Mouse (Mus musculus): ENCODE data around the gene Nme6.
"Not testable (repeated sequence)": the region's sequence is repeated elsewhere in the genome, so short reads cannot be mapped to it uniquely, and the experiment has no call there.

The Nme6 gene

GRCm38 (mm10) chr9:109832391-109833087 lies at the start of gene Nme6:
Nme6 (plus strand) TSS chr9:109832749.
- peak; percentile 94 for DNase-seq (ENCODE audit: low read depth)

- not testable (repeated sequence) for DNase-seq (ENCODE audit: low read depth)
Observed at GRCm38 (mm10) chr9:109790570-109790969, 42.0 kb upstream of the Nme6 start, which contains the start of gene Fbxw27. Fbxw27 (minus strand) TSS chr9:109790670.

DNA sequence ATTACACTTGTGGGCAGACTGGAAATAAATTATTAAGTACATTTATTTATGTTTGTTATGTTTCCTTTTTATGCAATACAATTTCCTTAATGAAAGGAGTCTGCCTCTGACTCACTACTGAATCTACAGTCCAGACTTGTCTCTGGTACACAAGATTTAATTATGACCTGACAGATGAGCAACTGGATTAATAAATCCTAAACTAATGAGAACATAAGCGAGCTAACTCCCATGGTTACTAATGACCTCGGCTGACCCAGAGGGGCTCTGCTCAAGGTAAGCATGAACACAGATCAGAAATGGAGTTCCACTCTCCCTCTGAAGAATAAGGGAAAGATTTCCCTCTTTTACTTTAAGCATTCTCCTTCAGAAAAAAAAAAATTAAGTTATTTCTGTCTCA lies 37.3 kb upstream of the Nme6 start:
- no peak for DNase-seq (ENCODE audit: low read depth)

DNA sequence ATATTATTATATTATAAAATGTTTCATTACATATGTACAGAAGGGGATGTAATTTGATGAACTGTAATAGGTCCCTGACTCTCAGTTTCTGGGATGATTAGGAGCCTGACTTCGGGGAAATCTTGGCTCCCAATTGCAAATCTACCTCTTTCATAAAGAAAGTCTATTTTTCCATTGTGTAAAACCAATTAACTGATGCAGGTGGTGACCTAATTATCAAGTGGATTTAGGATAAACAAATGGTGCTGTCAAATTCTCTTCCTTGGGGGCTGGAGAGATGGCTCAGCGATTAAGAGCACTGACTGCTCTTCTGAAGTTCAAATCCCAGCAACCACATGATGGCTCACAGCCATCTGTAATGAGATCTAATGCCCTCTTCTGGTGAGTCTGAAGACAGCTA lies 36.7 kb upstream of the Nme6 start:
- DNase-seq (ENCODE audit: low read depth) = no peak

DNA sequence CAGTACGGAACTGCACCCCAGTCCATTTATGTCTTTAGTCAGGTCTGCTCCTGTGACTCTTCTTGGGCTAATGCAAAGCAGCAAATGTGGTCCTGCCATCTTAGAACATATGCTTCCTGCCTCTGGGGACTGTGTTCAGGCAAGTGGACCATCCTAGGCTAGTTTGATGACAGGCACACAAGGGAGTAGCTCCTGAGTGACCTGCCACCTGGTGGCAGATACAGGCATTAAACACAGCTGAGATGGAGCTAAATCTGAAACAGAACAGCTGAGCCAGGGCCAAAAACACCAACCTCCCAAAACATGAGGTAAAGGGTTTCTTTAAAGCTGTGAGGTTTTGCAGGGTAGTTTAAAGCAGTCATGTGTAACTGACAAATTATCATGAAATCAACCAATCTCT lies 34.5 kb upstream of the Nme6 start:
- peak; percentile 43 for DNase-seq (ENCODE audit: low read depth)

GRCm38 (mm10) chr9:109805596-109805995 lies 27.0 kb upstream of the Nme6 start:
- not testable (repeated sequence) for DNase-seq (ENCODE audit: low read depth)

- DNase-seq (ENCODE audit: low read depth) = no peak
Observed at GRCm38 (mm10) chr9:109806260-109806659, 26.3 kb upstream of the Nme6 start.

DNA sequence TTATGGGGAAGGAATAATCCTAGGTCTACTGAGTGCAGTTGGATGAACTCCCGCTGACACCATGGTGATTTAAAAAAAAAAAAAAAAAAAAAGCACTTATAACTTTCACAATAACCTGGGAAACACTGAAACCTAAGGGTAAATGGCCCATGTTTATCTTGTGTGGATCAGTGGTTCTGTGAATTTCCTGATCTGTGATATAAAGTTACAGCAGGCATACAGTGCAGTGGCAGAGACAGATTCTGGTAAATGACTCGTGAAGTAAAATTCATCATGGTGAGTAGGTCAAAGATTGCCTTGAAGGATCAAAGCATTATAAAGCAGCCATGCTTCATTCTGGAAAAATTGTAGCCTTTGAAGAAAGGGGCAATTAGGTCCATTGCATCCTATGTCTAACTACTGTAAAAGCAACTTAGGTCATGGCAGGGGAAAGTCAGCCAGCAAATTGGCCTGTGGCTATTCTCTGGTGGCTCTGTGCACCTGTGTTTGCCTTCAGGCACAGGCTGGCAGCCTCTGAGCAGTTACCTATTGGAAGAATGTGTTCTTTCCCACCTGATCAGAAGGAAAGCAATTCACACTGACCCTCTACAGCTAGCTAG lies 25.8 kb upstream of the Nme6 start:
- no peak for DNase-seq (ENCODE audit: low read depth)

DNA sequence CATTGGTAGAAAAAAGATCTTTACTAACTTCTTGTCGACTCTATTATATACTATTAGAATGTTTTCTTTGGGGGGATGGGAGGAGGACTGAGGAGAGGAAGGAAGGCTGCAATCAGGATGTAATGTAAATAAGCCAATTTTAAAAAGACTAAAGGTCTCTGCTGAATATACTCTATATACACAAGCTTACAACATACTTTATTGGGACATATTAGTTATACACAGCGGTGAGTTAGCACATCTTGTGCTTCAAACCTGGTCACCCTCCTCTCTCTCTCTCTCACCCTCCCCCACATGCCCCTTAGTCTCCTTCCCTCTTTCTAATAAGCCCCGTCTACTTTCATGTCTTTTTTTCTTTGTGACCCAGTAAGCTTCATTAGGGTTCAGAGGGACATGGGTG lies 24.7 kb upstream of the Nme6 start:
- no peak for DNase-seq (ENCODE audit: low read depth)

DNA sequence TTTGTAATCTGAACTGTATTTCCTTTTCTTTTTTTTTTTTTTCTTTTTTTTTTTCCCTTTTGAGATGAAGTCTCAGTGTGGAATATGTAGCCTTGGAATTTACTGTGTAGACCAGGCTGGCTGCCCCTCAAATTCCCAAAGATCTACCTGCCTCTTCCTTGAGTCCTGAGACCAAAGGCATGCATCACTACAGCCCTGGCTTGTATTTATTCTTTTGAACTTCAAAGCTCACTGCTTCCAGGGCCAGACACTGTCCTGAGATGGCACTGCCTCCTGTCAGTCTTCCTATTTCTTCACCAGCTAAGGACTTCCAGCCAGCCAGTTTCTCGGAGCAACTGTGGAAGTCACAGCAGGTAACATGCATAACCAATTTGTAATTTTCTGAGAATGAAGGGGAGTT lies 20.6 kb upstream of the Nme6 start, which contains the start of gene Spink8:
Spink8 (plus strand) TSS at position 301 of the 400 bp plus-strand sequence.
- no peak for DNase-seq (ENCODE audit: low read depth)

DNA sequence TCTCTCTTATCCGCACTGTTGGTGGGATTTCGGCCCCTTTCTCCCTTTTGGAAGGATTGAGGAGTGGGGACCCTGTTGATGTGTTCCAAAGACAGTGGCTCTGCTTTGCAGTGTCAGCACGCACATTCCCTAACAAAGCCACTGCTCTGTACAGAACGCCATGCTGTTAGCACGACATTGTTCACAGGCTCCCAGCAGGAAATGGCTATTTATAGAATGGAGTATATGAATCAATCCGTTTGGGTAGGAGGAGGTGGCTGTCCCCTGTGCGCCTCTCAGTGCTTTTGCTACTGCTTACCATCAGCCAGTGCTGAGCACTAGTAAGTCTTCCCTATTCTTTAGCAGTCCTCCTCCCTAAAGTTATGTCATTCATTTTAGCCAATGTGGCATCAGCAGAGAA lies 19.1 kb upstream of the Nme6 start:
- no peak for DNase-seq (ENCODE audit: low read depth)

- DNase-seq (ENCODE audit: low read depth) = no peak
Observed at GRCm38 (mm10) chr9:109816341-109816740, 16.2 kb upstream of the Nme6 start.

DNA sequence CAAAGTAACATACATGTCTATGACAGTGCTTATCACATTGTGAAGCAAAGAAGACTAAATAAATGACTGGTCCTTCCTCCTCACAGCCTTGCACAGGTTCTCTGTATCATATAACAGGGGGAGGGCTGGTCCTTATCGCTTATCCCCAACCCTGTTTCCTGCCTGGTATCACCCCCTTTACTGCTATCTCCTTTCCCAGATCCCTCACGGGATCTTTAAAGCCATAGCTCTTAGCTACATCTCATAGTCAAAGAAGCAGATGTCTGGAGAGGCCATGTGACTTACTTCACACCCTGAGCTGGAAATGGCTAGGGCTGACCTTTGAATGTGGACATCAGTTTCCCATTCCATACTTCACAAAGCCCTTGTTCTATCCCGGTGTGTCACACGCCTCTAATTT lies 6.8 kb upstream of the Nme6 start:
- DNase-seq (ENCODE audit: low read depth) = peak; percentile 24

DNA sequence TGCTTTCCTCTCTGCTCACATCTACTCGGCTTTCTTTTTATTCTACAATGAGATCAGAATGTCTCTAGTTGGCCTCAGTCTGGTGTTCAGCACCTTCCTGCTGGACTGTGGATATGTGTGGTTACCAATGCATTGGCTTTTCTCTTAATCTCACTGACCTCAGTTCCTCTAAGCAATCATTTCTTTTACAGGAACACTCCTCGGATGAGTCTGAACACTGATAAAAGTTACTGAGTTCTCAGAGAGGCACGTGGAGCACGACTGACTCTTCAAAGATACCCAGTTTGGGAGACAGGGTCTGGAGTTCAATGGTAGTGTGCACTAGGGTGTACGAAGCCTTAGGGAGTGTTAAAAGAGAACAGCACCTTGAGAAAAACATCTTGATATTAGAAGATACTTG lies 6.4 kb upstream of the Nme6 start:
- no peak for DNase-seq (ENCODE audit: low read depth)

DNA sequence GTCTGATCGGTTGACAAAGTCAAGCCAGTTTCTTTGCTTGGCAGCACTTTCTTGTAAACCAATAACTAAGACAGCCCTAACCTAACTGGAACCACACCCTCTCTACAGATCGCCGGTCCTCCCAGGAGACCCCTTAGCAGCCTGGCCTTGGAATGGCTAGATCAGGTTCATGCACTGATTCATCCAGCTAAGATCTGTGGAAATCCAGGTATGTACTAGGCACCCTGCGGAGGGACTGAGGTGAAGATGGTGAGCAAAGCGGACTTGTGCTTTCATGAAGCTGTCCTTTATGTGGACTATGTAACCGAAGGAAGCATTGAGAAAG lies 501 bp downstream of the Nme6 start:
- DNase-seq (ENCODE audit: low read depth) = no peak

DNA sequence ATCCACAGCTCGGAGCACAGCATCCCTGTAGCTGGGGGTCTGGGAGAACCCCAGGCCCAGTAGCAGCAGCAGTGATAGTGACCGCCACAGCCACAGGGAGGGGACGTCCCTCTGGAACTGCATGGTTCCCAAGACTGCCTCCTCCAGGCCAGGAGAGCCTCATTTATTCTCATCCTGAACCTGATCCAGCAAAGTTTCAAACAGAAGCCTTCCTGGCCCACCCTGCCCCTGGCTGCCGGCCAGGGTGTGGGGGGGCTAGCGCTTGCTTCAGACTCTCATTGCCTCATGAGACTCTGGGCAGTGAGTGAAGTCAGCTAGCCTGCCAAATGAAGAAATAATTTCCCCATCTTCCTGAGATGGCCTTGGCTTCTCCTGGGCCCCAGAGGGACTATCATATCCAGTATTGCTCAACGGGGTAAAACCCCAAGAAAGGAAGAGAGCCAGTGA lies 16.8 kb downstream of the Nme6 start, which contains the start of gene Camp:
Camp (minus strand) TSS at position 306 of the 447 bp plus-strand sequence.
- DNase-seq (ENCODE audit: low read depth) = peak; percentile 69

DNA sequence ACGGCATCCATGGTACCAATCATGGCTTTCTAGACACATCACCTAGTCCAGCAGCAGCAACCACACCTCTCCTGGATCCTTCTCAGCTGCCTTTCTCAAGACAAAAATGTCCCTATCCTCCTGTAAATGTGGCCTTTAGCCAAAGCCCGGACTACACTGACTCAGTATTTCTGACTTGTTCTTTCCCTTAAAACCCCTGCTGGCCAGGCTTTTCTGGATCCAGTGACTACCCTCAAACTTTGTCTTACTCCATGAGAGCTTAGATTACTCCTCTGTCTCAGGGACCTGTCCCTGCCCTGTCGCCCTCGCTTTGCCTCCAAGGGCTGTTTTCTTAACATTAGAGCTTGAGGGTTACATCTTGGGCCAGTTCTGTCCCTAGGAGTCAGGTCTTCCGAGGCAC lies 17.6 kb downstream of the Nme6 start:
- DNase-seq (ENCODE audit: low read depth) = no peak

DNA sequence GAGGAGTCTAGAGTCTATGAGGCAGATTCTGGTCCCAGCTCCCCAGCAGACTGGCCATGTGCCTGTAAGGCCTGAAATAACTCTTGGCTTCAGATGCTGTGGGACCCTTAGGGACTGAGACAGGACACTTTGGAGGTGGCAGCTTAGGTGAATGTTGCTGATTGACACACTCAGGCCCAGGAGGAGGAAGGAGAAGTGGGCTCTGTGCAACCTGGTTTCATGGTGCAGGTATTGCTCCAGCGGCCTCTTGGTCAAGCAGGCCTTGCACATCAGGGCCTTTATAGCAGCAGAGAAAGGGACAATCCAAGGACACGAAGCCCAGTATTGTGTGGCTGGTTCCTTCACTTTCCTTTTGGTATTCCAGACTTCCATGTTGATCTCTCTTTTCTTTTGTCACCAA lies 21.8 kb downstream of the Nme6 start:
- DNase-seq (ENCODE audit: low read depth) = no peak

GRCm38 (mm10) chr9:109855947-109856346 lies 23.4 kb downstream of the Nme6 start:
- DNase-seq (ENCODE audit: low read depth) = no peak

- DNase-seq (ENCODE audit: low read depth) = peak; percentile 81
Observed at GRCm38 (mm10) chr9:109862397-109863044, 30.0 kb downstream of the Nme6 start.

DNA sequence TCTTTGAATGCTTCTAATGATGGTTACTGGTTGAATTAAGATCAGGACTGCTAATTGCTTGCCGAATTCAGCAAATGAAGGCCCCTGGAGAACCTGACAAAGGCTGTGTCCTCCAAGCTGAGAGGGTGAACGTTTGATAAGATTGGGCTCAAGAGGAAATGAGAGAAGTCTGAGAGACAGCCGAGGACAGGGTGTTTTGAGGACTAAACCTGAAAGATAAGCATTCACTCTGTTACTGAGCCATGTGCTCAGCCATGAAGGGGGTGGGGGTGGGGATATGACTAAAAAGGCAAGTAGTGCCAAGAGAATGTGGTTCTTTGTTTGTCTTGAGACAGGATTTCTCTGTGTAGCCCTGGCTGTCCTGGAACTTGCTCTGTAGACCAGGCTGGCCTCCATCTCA lies 30.5 kb downstream of the Nme6 start:
- DNase-seq (ENCODE audit: low read depth) = peak; percentile 59

DNA sequence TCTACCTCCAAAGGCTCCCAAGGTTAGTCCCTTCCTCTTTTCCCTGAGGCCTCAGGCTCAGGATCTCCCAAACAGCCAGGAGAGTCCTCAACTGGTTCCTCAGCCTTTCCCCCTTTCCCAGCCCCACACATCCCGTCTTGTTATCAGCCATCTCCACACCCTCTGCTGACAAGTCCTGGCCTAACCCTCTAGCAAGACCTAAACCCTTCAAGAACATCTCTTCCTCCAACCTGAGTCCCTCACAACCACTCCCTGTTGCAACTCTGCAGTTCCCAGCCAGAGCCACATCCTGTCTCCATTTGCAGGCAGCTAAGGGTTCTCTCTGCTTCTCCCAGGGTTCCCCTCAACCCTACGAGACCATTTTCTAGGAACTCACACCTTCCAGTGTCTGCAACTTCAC lies 33.7 kb downstream of the Nme6 start:
- DNase-seq (ENCODE audit: low read depth) = no peak

DNA sequence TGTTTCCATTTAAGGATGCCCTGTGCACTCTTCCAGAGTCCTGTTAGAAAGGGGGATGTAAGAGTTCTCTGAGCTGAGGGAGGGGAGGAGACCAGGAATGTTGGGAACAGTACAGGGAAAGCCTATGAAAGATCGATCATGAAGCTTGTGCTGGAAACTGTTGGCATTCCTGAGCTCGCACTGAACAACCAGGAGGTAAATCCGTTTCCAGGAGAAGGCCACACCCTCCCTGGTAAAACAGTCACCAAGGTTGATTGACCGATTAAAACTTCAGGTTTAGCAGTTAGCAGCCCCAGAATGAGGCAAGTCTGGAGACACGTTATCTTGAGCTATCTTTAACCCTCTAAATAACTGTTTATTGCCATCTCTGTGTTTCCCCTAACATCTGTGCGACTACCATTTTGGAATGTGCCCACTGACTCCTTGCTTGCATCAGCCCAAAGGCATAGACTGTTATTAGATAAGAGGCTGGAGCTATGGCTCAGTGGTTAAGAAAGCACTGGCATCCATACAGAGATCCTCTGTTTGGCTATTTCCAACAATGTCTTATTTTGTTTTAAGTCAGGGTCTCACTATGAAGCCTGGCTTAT lies 38.5 kb downstream of the Nme6 start:
- no peak for DNase-seq (ENCODE audit: low read depth)
